Mouse (Mus musculus): ENCODE results near the gene Gpr183. TPM values are rescaled to one million over a fixed set of nuclear protein-coding genes. Genes with fewer than 3 reads are reported as not detected.

Gpr183 gene
- polyA plus RNA-seq, 1 experiment from 2014 or later: 3.0 TPM

DNA sequence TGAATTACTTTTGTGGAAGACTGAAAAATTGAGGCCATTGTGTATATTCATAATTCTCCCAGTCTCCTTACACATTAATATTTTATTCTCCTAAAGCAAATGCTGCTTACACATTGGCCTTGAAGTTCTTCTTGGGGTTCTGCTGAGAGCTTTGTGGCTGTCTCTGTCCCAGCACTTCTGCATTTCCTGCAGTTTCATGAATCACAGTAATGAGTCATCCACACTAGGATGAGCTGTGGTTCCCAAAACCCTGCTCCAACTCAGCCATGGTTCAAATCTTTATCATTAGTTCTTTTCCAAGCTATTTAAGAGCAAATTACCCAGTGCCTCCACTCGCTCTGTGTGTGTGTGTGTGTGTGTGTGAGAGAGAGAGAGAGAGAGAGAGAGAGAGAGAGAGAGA, 22.3 kb upstream of the Gpr183 start:
- Histone ChIP-seq H3K4me2 (no peak overlapping the region), H3K27me3 (no peaks in the 10 kb centered on the region), H3K4me1 (replicated peaks) (no peaks in the 10 kb centered on the region), H3K27ac (no peak overlapping the region), H3K9ac (replicated peaks) (no peak overlapping the region), H3K9me3 (no peaks in the 10 kb centered on the region), H3K4me3 (replicated peaks) (no peak overlapping the region), H3K36me3 (no peaks in the 10 kb centered on the region)
- 82% methylated on average over 1 of the region's 1 CpGs for WGBS
- ATAC-seq (ENCODE audit: insufficient number of reproducible peaks, insufficient read depth, low FRiP score, low TSS enrichment, low read depth): no peak

DNA sequence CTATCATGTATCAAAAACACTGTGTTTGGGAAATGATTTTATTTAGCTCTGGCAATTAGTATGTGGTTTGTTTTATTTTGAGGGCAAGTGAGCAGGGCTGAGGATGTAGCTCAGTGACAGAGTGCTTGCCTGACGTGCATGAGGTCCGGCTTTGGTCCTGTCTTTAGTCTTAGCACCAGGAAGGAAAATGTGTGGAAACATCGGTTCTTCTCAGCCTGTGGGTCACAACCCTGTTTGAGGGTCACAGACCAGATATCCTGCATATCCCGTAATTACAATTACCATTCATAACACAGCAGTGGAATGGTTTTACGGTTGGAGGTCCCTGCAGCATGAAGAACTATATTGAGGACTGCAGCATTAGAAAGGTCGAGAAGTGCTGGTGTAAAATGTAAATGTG, 21.0 kb upstream of the Gpr183 start:
- no peaks in the 10 kb centered on the region for H3K9me3 ChIP-seq
- no peak overlapping the region for H3K9ac ChIP-seq (replicated peaks)
- WGBS: 84% methylated on average over 6 of the region's 6 CpGs
- no peak overlapping the region for H3K4me3 ChIP-seq (replicated peaks)
- H3K36me3 ChIP-seq: no peaks in the 10 kb centered on the region
- no peaks in the 10 kb centered on the region for H3K27me3 ChIP-seq
- no peak overlapping the region for H3K27ac ChIP-seq
- H3K4me1 ChIP-seq (replicated peaks): no peaks in the 10 kb centered on the region
- no peak for ATAC-seq (ENCODE audit: insufficient number of reproducible peaks, insufficient read depth, low FRiP score, low TSS enrichment, low read depth)
- no peak overlapping the region for H3K4me2 ChIP-seq

DNA sequence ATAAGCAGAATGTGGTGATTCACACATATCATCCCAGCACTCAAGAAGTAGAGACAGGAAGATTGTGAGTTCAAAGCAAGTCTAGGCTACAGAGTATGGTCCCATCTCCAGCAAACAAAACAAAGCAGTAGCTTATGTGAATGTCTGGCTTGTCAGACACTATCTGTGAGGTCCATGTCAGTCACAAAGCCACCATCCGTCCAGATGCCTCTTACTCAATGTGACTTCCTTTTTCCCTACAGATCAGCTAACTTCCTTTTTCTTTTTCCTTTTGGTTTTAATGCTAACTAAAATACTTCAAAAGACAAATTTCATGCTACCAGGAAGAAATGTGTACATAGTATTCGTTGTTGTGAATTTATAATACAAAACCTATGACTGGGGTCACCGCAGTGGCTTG, 20.5 kb upstream of the Gpr183 start:
- Histone ChIP-seq H3K27ac (no peak overlapping the region), H3K4me2 (no peak overlapping the region), H3K9ac (replicated peaks) (no peak overlapping the region), H3K4me1 (replicated peaks) (no peaks in the 10 kb centered on the region), H3K36me3 (no peaks in the 10 kb centered on the region), H3K27me3 (no peaks in the 10 kb centered on the region), H3K9me3 (no peaks in the 10 kb centered on the region), H3K4me3 (replicated peaks) (no peak overlapping the region)
- WGBS: 90% methylated on average over 3 of the region's 3 CpGs
- no peak for ATAC-seq (ENCODE audit: insufficient number of reproducible peaks, insufficient read depth, low FRiP score, low TSS enrichment, low read depth)

DNA sequence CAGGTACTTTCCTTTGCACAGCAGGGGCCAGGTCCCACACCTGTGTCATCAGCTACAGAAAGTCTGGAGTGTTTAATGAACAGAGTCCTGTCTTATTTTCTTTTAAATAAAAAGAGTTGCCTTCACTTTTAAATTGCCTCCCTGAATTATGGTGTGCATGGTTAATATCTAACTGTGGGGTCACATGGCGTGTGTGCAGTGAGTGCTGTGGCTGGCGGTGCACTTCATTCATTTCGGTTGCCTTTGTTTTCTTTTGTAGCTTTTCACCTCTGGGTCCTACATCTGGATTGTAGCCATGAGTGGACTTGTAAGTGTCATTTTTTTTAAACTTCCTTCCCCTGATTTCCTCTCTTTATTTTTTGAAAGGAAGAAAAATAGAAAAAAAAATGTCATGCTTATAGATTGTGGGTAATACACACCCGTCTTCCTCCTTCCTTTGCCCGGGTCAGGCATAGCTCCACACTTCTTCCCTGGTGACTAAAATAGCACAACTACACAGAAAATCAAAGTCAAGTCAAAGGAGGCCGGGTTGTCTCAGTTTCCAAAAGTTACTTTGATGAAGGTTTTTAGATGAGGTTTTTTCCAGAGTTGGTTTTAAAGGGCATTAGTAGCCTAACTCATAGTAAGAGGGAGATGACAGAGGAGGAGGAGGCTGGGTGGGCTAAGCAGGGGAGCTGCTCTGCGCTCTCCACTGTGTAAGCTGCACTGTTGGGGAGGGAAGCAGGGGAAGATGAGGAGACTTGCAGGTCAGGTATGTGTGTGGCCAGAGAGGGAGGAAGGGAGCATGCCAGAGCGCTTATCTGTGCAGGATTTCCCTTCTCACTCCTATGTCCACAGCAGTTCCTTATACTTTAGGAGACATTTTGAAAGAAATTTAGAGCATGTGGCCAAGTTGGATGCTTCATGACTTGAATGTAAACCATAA, 18.3 kb upstream of the Gpr183 start:
- Histone ChIP-seq H3K4me1 (replicated peaks) (no peaks in the 10 kb centered on the region), H3K9ac (replicated peaks) (no peak overlapping the region), H3K36me3 (no peaks in the 10 kb centered on the region), H3K4me2 (no peak overlapping the region), H3K27me3 (no peaks in the 10 kb centered on the region), H3K9me3 (no peaks in the 10 kb centered on the region), H3K4me3 (replicated peaks) (no peak overlapping the region), H3K27ac (0 out of 2 replicates have a peak overlapping the region, but pooled peaks have one; percentile 23)
- WGBS: 79% methylated on average over 8 of the region's 8 CpGs
- ATAC-seq (ENCODE audit: insufficient number of reproducible peaks, insufficient read depth, low FRiP score, low TSS enrichment, low read depth): no peak

- WGBS: 79% methylated on average over 1 of the region's 1 CpGs
- H3K4me2 ChIP-seq: no peak overlapping the region
Observed at GRCm38 (mm10) chr14:121981531-121981930, 16.5 kb upstream of the Gpr183 start.

GRCm38 (mm10) chr14:121973114-121973513, 8.1 kb upstream of the Gpr183 start:
- H3K4me1 ChIP-seq (replicated peaks): no peaks in the 10 kb centered on the region
- no peak overlapping the region for H3K4me2 ChIP-seq
- H3K9me3 ChIP-seq: no peaks in the 10 kb centered on the region
- H3K36me3 ChIP-seq: peaks cover 17% of the 10 kb centered on the region
- H3K4me3 ChIP-seq (replicated peaks): no peak overlapping the region
- H3K27me3 ChIP-seq: no peaks in the 10 kb centered on the region
- WGBS: 89% methylated on average over 10 of the region's 10 CpGs
- no peak for ATAC-seq (ENCODE audit: insufficient number of reproducible peaks, insufficient read depth, low FRiP score, low TSS enrichment, low read depth)
- no peak overlapping the region for H3K9ac ChIP-seq (replicated peaks)
- H3K27ac ChIP-seq: no peak overlapping the region

More at GRCm38 (mm10) chr14:121981531-121981930, 16.5 kb upstream of the Gpr183 start:
- Histone ChIP-seq H3K4me3 (replicated peaks) (no peak overlapping the region), H3K36me3 (no peaks in the 10 kb centered on the region), H3K27me3 (no peaks in the 10 kb centered on the region), H3K9ac (replicated peaks) (no peak overlapping the region), H3K4me1 (replicated peaks) (no peaks in the 10 kb centered on the region), H3K27ac (no peak overlapping the region), H3K9me3 (no peaks in the 10 kb centered on the region)
- ATAC-seq (ENCODE audit: insufficient number of reproducible peaks, insufficient read depth, low FRiP score, low TSS enrichment, low read depth): no peak

GRCm38 (mm10) chr14:121970402-121970801, 5.4 kb upstream of the Gpr183 start:
- H3K27ac ChIP-seq: no peak overlapping the region
- no peak overlapping the region for H3K4me3 ChIP-seq (replicated peaks)
- H3K4me1 ChIP-seq (replicated peaks): no peaks in the 10 kb centered on the region
- ATAC-seq (ENCODE audit: insufficient number of reproducible peaks, insufficient read depth, low FRiP score, low TSS enrichment, low read depth): no peak
- H3K36me3 ChIP-seq: peaks cover 11% of the 10 kb centered on the region
- no peak overlapping the region for H3K4me2 ChIP-seq
- no peak overlapping the region for H3K9ac ChIP-seq (replicated peaks)
- no peaks in the 10 kb centered on the region for H3K9me3 ChIP-seq
- no peaks in the 10 kb centered on the region for H3K27me3 ChIP-seq
- WGBS: 92% methylated on average over 1 of the region's 1 CpGs

DNA sequence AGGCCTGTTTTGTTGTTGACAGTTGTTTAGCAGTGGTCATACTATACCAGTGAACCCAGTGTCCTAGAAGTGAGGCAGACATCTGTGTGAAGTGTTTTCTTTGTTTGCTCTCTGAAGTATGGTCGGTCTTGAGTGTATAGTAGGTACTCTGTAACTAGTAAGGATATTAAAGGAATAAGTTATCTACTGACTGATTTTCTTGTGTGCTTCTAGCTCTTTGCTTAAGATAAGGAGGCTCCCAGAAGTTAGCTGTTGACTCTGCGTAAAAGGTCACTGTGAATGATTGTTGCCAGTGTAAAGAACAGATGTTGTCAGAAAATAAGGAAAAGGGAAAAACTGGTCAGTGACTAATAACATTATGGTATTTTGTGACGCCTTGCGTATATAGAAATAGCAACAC, 2.1 kb upstream of the Gpr183 start:
- H3K36me3 ChIP-seq: no peaks in the 10 kb centered on the region
- H3K27me3 ChIP-seq: no peaks in the 10 kb centered on the region; the same call in 1 of the 2 replicates
- no peak overlapping the region for H3K27ac ChIP-seq
- WGBS: 89% methylated on average over 4 of the region's 4 CpGs
- no peak overlapping the region for H3K4me3 ChIP-seq (replicated peaks)
- no peaks in the 10 kb centered on the region for H3K9me3 ChIP-seq
- H3K9ac ChIP-seq (replicated peaks): no peak overlapping the region
- H3K4me1 ChIP-seq (replicated peaks): 0 out of 2 replicates have a peak, but pooled peaks cover 9% of the 10 kb centered on the region
- no peak for ATAC-seq (ENCODE audit: insufficient number of reproducible peaks, insufficient read depth, low FRiP score, low TSS enrichment, low read depth)
- H3K4me2 ChIP-seq: no peak overlapping the region

- no peak overlapping the region for H3K9ac ChIP-seq (replicated peaks)
- no peak for ATAC-seq (ENCODE audit: insufficient number of reproducible peaks, insufficient read depth, low FRiP score, low TSS enrichment, low read depth)
- H3K27me3 ChIP-seq: no peaks in the 10 kb centered on the region; the same call in 1 of the 2 replicates
- H3K4me1 ChIP-seq (replicated peaks): 0 out of 2 replicates have a peak, but pooled peaks cover 9% of the 10 kb centered on the region
- H3K9me3 ChIP-seq: no peaks in the 10 kb centered on the region
- WGBS: 88% methylated on average over 4 of the region's 4 CpGs
- H3K27ac ChIP-seq: no peak overlapping the region
- H3K4me2 ChIP-seq: no peak overlapping the region
- peaks cover 3% of the 10 kb centered on the region; the same call in 1 of the 2 replicates for H3K36me3 ChIP-seq
- no peak overlapping the region for H3K4me3 ChIP-seq (replicated peaks)
Observed at GRCm38 (mm10) chr14:121965461-121965860, 466 bp upstream of the Gpr183 start.

DNA sequence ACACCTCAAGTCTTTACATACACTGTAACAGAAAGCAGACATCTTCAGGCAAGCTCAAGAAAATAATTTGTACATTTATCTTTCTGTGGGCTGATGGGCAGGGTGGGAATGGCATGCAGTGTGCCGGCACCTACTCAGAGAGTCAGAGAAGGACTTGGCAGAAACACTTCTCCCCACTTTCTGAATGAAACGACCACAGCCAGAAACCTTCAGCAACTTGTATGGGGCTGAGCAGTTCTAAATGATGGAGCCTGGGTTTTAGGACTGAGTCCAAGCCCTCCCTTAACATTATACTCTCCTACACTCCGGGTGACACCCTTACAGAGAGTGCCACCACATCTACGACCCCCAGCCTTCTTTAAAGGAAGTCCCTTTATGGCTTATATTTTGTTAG, 1.1 kb downstream of the Gpr183 start:
- Histone ChIP-seq H3K9ac (replicated peaks) (no peak overlapping the region), H3K4me2 (no peak overlapping the region), H3K4me1 (replicated peaks) (0 out of 2 replicates have a peak, but pooled peaks cover 9% of the 10 kb centered on the region), H3K9me3 (no peaks in the 10 kb centered on the region), H3K27me3 (no peaks in the 10 kb centered on the region; the same call in 1 of the 2 replicates), H3K27ac (no peak overlapping the region), H3K36me3 (peaks cover 3% of the 10 kb centered on the region; the same call in 1 of the 2 replicates), H3K4me3 (replicated peaks) (no peak overlapping the region)
- no peak for ATAC-seq (ENCODE audit: insufficient number of reproducible peaks, insufficient read depth, low FRiP score, low TSS enrichment, low read depth)
- WGBS: 46% methylated on average over 4 of the region's 4 CpGs

DNA sequence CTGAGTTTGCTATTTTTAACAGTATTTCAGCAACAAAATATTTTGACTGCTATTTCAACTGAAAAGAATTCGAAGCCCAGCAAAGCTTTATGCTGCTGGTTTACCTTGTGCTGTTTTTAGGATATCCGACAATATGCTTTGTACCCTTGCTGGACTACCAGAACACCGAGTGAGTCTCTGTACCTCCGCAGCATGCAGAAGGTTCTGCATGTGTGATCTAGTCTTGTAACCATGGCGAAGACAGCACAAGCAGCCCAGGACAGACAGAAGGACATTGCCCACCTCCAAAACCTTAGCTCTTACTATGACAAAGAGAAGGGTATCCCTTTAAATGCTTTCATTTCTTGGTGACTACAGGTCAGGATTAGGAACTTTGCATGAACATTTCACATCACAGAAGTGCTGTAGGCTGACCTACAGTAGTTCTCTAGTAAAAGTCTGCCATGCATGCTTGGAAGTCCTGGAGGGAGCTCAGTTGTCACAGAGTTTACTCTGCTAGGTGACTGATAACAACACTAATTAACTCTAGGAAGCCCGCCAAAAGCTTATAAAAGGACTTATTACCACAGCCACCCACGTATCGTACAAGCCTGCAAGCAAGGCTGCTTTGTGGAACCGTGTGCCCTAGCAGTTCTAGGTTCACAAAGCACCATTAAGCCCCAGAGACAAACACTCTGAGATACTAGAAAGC, 1.6 kb downstream of the Gpr183 start:
- H3K27me3 ChIP-seq: no peaks in the 10 kb centered on the region; the same call in 1 of the 2 replicates
- WGBS: 65% methylated on average over 9 of the region's 9 CpGs
- no peak overlapping the region for H3K4me3 ChIP-seq (replicated peaks)
- peaks cover 3% of the 10 kb centered on the region; the same call in 1 of the 2 replicates for H3K36me3 ChIP-seq
- H3K4me2 ChIP-seq: no peak overlapping the region
- H3K9me3 ChIP-seq: no peaks in the 10 kb centered on the region
- H3K27ac ChIP-seq: no peak overlapping the region
- no peak for ATAC-seq (ENCODE audit: insufficient number of reproducible peaks, insufficient read depth, low FRiP score, low TSS enrichment, low read depth)
- 0 out of 2 replicates have a peak, but pooled peaks cover 9% of the 10 kb centered on the region for H3K4me1 ChIP-seq (replicated peaks)
- no peak overlapping the region for H3K9ac ChIP-seq (replicated peaks)

Data from limb, embryonic 12.5 days (tissue).